Comparison of ENCODE assay signal across 8 mouse cellular contexts in genomic region chr12:98459889-98460288, GRCm38 (mm10).
DNase-seq lines count a peak whose midpoint lies in the region; ATAC-seq and TF ChIP-seq lines count a peak whose summit lies in the region.
"Had no signal": no experiment of that assay in that cellular context is flagged by ENCODE, and none has a peak within 500 bp of the region (broad histone marks: within the 10 kb centered on the region; RNA-seq: fewer than 3 reads in every experiment).

No protein-coding gene starts in this region.

- in situ Hi-C loops in CH12.LX (cut with MboI; ENCODE audit: low pct_ligation_motif_present, low pct_unique_long_range_greater_than_20kb, low sequenced_read_pairs) = loop anchor here (10.0 kb wide), 1 partner anchor 155 kb away; no protein-coding TSS in a partner anchor

- no peak overlapping the region for H3K9ac ChIP-seq in kidney, embryonic 15.5 days
- H3K9ac ChIP-seq in CH12.LX (ENCODE audit: insufficient read depth, low read depth) (no peak overlapping the region), MEL (ENCODE audit: control insufficient read depth, low read depth, low read length, poor library complexity, severe bottlenecking) (no peak overlapping the region)
- H3K9ac ChIP-seq in forebrain, embryonic 16.5 days (replicated peaks; ENCODE audit: low read depth, low read length) = no peak overlapping the region
- H3K9ac ChIP-seq: neural tube, embryonic 13.5 days had no signal

- dilution Hi-C loops in CH12.LX (cut with MboI; ENCODE audit: extremely low pct_ligation_motif_present, extremely low pct_unique_long_range_greater_than_20kb, low sequenced_read_pairs) = no loop called here

- TF ChIP-seq POLR2A in CH12.LX (IDR thresholded peaks at IDR 0.05; ENCODE audit: low read depth, low read length) = no peak
- no peak for TF ChIP-seq POLR2A in MEL (IDR thresholded peaks at IDR 0.05; ENCODE audit: control insufficient read depth in 1 of 2, insufficient read depth in 1 of 2, low read depth in 1 of 2, low read length in 2 of 2, poor library complexity in 1 of 2)

- TF ChIP-seq RAD21 in CH12.LX (IDR thresholded peaks at IDR 0.05; ENCODE audit: low read depth, low read length) (peak; percentile 84), MEL (IDR thresholded peaks at IDR 0.05; ENCODE audit: low read depth, low read length) (peak; percentile 16)

- ATAC-seq in kidney, embryonic 15.5 days (replicated peaks; ENCODE audit: low FRiP score) = no peak
- ATAC-seq in forebrain, embryonic 16.5 days = 0 out of 2 replicates have a peak, but pooled peaks have one; percentile 18

- H3K9me3 ChIP-seq in kidney, embryonic 15.5 days (replicated peaks) = no peaks in the 10 kb centered on the region
- H3K9me3 ChIP-seq in CH12.LX (replicated peaks; ENCODE audit: low read length) (no peaks in the 10 kb centered on the region), MEL (replicated peaks; ENCODE audit: insufficient read depth, low read length) (no peaks in the 10 kb centered on the region)
- no peaks in the 10 kb centered on the region; the same call in 1 of the 2 replicates for H3K9me3 ChIP-seq in forebrain, embryonic 16.5 days (ENCODE audit: control insufficient read depth, low read length)
- H3K9me3 ChIP-seq: neural tube, embryonic 13.5 days had no signal

- 52% methylated on average over 3 of the region's 3 CpGs for WGBS in kidney, embryonic 15.5 days
- WGBS in forebrain, embryonic 16.5 days = 50% methylated on average over 3 of the region's 3 CpGs

- no peak overlapping the region for H3K4me3 ChIP-seq in kidney, embryonic 15.5 days (replicated peaks)
- no peak overlapping the region for H3K4me3 ChIP-seq in CH12.LX (replicated peaks in 1 of 3; ENCODE audit: low read depth in 2 of 3, low read length in 2 of 3, poor library complexity in 1 of 3)
- no peak overlapping the region for H3K4me3 ChIP-seq in MEL (ENCODE audit: control insufficient read depth in 1 of 2, insufficient read depth in 1 of 2, low read depth in 2 of 2, low read length in 2 of 2)
- H3K4me3 ChIP-seq in forebrain, embryonic 16.5 days (replicated peaks; ENCODE audit: low read length) = no peak overlapping the region
- H3K4me3 ChIP-seq: neural tube, embryonic 13.5 days had no signal

- H3K27me3 ChIP-seq in kidney, embryonic 15.5 days = no peaks in the 10 kb centered on the region
- no peaks in the 10 kb centered on the region for H3K27me3 ChIP-seq in CH12.LX (replicated peaks)
- no peaks in the 10 kb centered on the region for H3K27me3 ChIP-seq in MEL (ENCODE audit: control insufficient read depth in 1 of 2, insufficient read depth in 2 of 2, low read length in 2 of 2)
- no peaks in the 10 kb centered on the region for H3K27me3 ChIP-seq in forebrain, embryonic 16.5 days (replicated peaks; ENCODE audit: control insufficient read depth, insufficient read depth, low read length)
- H3K27me3 ChIP-seq: neural tube, embryonic 13.5 days had no signal

- TF ChIP-seq CTCF in CH12.LX (conservative IDR thresholded peaks at IDR 0.05 in 1 of 2, IDR thresholded peaks at IDR 0.05 in 1 of 2; ENCODE audit: low read depth in 2 of 2, low read length in 2 of 2) (peak; percentile 79 to 84), MEL (IDR thresholded peaks at IDR 0.05 in 2 of 3, conservative IDR thresholded peaks at IDR 0.05 in 1 of 3; ENCODE audit: control insufficient read depth in 1 of 3, insufficient read depth in 1 of 3, low read depth in 2 of 3, low read length in 3 of 3, poor library complexity in 1 of 3, severe bottlenecking in 1 of 3) (peak; percentile 38 to 57 (median 52))

- H3K79me2 ChIP-seq in CH12.LX (replicated peaks; ENCODE audit: control insufficient read depth, extremely low read depth, insufficient read depth, poor library complexity, severe bottlenecking) (no peaks in the 10 kb centered on the region), MEL (ENCODE audit: control insufficient read depth, insufficient read depth, low read length, poor library complexity) (no peaks in the 10 kb centered on the region)

- H3K36me3 ChIP-seq in kidney, embryonic 15.5 days = no peaks in the 10 kb centered on the region
- no peaks in the 10 kb centered on the region for H3K36me3 ChIP-seq in CH12.LX (replicated peaks in 1 of 2; ENCODE audit: control insufficient read depth in 1 of 2, insufficient read depth in 1 of 2, low read length in 1 of 2)
- no peaks in the 10 kb centered on the region for H3K36me3 ChIP-seq in MEL (ENCODE audit: control insufficient read depth in 1 of 2, insufficient read depth in 2 of 2, low read length in 2 of 2)
- no peaks in the 10 kb centered on the region for H3K36me3 ChIP-seq in forebrain, embryonic 16.5 days (ENCODE audit: control insufficient read depth, insufficient read depth)

- no peak overlapping the region for H3K27ac ChIP-seq in kidney, embryonic 15.5 days
- H3K27ac ChIP-seq in CH12.LX (ENCODE audit: insufficient read depth, low read depth) (no peak overlapping the region), MEL (ENCODE audit: control insufficient read depth, low read depth, low read length) (no peak overlapping the region)
- H3K27ac ChIP-seq in forebrain, embryonic 16.5 days (ENCODE audit: low read length) = no peak overlapping the region
- H3K27ac ChIP-seq: neural tube, embryonic 13.5 days had no signal

- H3K4me2 ChIP-seq in kidney, embryonic 15.5 days = no peak overlapping the region
- H3K4me2 ChIP-seq in CH12.LX (ENCODE audit: insufficient read depth, low read depth, poor library complexity, severe bottlenecking) = no peak overlapping the region
- H3K4me2 ChIP-seq in forebrain, embryonic 16.5 days (ENCODE audit: low read length) = no peak overlapping the region
- H3K4me2 ChIP-seq: neural tube, embryonic 13.5 days had no signal

- TF ChIP-seq EP300 in CH12.LX (IDR thresholded peaks at IDR 0.05; ENCODE audit: low read length) (no peak), MEL (IDR thresholded peaks at IDR 0.05; ENCODE audit: low read depth in 1 of 2, low read length in 2 of 2) (no peak)

- H3K4me1 ChIP-seq in kidney, embryonic 15.5 days = no peaks in the 10 kb centered on the region
- H3K4me1 ChIP-seq in CH12.LX (ENCODE audit: control insufficient read depth in 1 of 2, insufficient read depth in 2 of 2) = peaks cover 3 to 7% of the 10 kb centered on the region in 2 experiments
- H3K4me1 ChIP-seq in MEL (ENCODE audit: control insufficient read depth in 1 of 2, insufficient read depth in 2 of 2, low read length in 2 of 2) = no peaks in the 10 kb centered on the region
- H3K4me1 ChIP-seq in forebrain, embryonic 16.5 days (replicated peaks; ENCODE audit: control insufficient read depth, insufficient read depth, low read length) = peaks cover 14% of the 10 kb centered on the region
- H3K4me1 ChIP-seq: neural tube, embryonic 13.5 days had no signal

- peak; percentile 16 for DNase-seq in kidney, postnatal 10 days
- DNase-seq in CH12.LX (ENCODE audit: extremely low read depth) (peak; percentile 58), MEL (ENCODE audit: low read depth, low spot score) (peak; percentile 23)
- peak; percentile 22 for DNase-seq in thymus, postnatal 0 days (ENCODE audit: low spot score)
- DNase-seq in yolk sac, embryonic 10.5 days (ENCODE audit: low spot score) = no peak

TF ChIP-seq in CH12.LX, 34 proteins besides CTCF, POLR2A, EP300 and RAD21:
- TF ChIP-seq ZKSCAN1 (IDR thresholded peaks at IDR 0.05; ENCODE audit: borderline replicate concordance, low read depth, low read length) (no peak), SMC3 (IDR thresholded peaks at IDR 0.05; ENCODE audit: low read depth, low read length) (peak; percentile 91), CHD2 (IDR thresholded peaks at IDR 0.05; ENCODE audit: low read length) (no peak), ZMIZ1 (IDR thresholded peaks at IDR 0.05; ENCODE audit: low read depth, low read length) (no peak), ETS1 (conservative IDR thresholded peaks at IDR 0.05; ENCODE audit: low read depth, low read length) (no peak), ZC3H11A (IDR thresholded peaks at IDR 0.05; ENCODE audit: low read depth, low read length) (peak; percentile 79), POLR2AphosphoS2 (IDR thresholded peaks at IDR 0.05; ENCODE audit: low read depth, low read length) (no peak), SIN3A (IDR thresholded peaks at IDR 0.05; ENCODE audit: low read length) (no peak), KAT2A (IDR thresholded peaks at IDR 0.05; ENCODE audit: insufficient replicate concordance, low read length) (no peak), ZNF384 (IDR thresholded peaks at IDR 0.05; ENCODE audit: low read depth, low read length) (no peak), USF2 (conservative IDR thresholded peaks at IDR 0.05; ENCODE audit: low read depth, low read length) (no peak), RCOR1 (conservative IDR thresholded peaks at IDR 0.05; ENCODE audit: low read depth, low read length) (no peak), TBP (conservative IDR thresholded peaks at IDR 0.05; ENCODE audit: low read depth, low read length) (no peak), MYC (IDR thresholded peaks at IDR 0.05; ENCODE audit: low read depth, low read length) (peak; percentile 53; the same call in 1 of the 2 replicates)

TF ChIP-seq in MEL, 35 proteins besides CTCF, POLR2A, EP300 and RAD21:
- no peak for TF ChIP-seq ZMIZ1 (IDR thresholded peaks at IDR 0.05; ENCODE audit: low read depth, low read length)
TF ChIP-seq in MEL: peak in this region for 0.
